ENCODE assay signal across 16 mouse cellular contexts in the genomic region with DNA sequence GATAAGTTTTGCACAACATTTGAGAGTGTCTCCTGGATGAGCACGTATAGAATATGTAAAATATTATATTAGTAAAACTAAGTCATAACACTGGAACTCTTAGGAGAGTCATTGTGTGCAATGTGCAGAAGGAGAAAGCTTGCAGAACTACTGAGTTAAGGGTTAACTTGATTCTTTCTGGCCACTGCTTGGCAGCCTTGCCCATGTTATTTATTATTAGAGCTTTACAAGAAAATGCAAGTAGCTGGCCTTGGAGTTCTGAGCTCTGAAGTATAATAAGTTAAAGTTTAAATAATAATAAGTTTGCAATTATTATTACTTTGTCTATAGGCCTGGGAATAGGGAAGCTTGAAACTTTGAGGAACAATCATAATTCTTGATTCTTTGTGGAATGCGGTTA.
"Had no signal": no experiment of that assay in that cellular context is flagged by ENCODE, and none has a peak within 500 bp of the region (broad histone marks: within the 10 kb centered on the region; RNA-seq: fewer than 3 reads in every experiment).

No protein-coding gene starts in this region.

- H3K9ac ChIP-seq: neural tube, embryonic 13.5 days; neural tube, embryonic 15.5 days; stomach, embryonic 15.5 days had no signal

- H3K4me3 ChIP-seq: neural tube, embryonic 13.5 days; neural tube, embryonic 15.5 days; stomach, embryonic 15.5 days had no signal

- DNase-seq: retina, postnatal 1 day; right cerebral cortex, adult 18-20 months; right cerebral cortex, postnatal 14 days; right cerebral cortex, postnatal 25 days; right cerebral cortex, postnatal 4 days; spleen, adult 18-20 months; thymus, adult 18-20 months; thymus, adult 2 months; thymus, postnatal 14 days; thymus, postnatal 25 days; thymus, postnatal 36 days; thymus, postnatal 4 days had no signal

- H3K4me1 ChIP-seq: neural tube, embryonic 13.5 days; neural tube, embryonic 15.5 days; stomach, embryonic 15.5 days had no signal

- H3K4me2 ChIP-seq: neural tube, embryonic 13.5 days; neural tube, embryonic 15.5 days; stomach, embryonic 15.5 days had no signal

- H3K27ac ChIP-seq: neural tube, embryonic 13.5 days; neural tube, embryonic 15.5 days; stomach, embryonic 15.5 days; stomach, postnatal 0 days had no signal

- H3K9me3 ChIP-seq: neural tube, embryonic 13.5 days; neural tube, embryonic 15.5 days; stomach, embryonic 15.5 days had no signal

- H3K36me3 ChIP-seq: neural tube, embryonic 13.5 days; neural tube, embryonic 15.5 days; stomach, embryonic 15.5 days had no signal

- H3K27me3 ChIP-seq: neural tube, embryonic 13.5 days; neural tube, embryonic 15.5 days; stomach, embryonic 15.5 days had no signal
